Mouse (Mus musculus): ENCODE measurements around the gene Prim2. TPM values are rescaled to one million over a fixed set of nuclear protein-coding genes. Genes with fewer than 3 reads are reported as not detected.

The Prim2 gene
- total RNA-seq, 1 experiment from 2014 or later, result 8.4 TPM

GRCm38 (mm10) chr1:33608133-33608532 lies 61.5 kb downstream of the Prim2 start:
- DNase-seq, result no peak

DNA sequence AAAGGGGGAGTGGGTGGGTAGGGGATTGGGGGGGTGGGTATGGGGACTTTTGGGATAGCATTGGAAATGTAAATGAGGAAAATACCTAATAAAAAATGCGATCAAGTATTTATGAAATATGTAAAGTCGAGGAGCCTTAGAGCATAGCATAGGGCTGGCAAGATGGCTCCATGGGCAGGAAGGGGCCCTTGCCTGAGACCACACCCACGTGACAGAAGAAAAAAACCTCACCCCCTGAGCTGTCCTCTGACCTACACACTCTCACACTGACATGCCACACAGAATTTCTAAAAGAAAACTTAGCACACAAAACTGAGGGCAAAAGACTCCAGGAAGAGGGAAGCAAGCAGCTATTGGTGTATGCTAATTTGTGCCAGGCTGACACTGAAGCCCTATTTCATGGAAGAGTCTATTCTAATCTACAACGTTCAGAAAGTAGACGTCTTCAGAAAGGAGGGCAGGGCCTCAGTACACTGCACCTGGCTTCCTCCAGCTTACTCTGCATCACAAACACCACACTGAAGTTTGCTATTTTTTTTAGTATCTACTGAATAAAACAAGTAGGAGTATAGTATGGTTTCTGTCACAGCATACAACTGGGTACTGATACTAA lies 65.4 kb downstream of the Prim2 start:
- DNase-seq, result no peak

- DNase-seq, result no peak
Measured at GRCm38 (mm10) chr1:33599698-33600097, 69.9 kb downstream of the Prim2 start.

- DNase-seq, result peak; percentile 13
Measured at GRCm38 (mm10) chr1:33599019-33599667, 70.5 kb downstream of the Prim2 start.

GRCm38 (mm10) chr1:33597043-33597442 lies 72.6 kb downstream of the Prim2 start:
- DNase-seq, result no peak

GRCm38 (mm10) chr1:33595936-33596335 lies 73.7 kb downstream of the Prim2 start:
- no peak for DNase-seq

DNA sequence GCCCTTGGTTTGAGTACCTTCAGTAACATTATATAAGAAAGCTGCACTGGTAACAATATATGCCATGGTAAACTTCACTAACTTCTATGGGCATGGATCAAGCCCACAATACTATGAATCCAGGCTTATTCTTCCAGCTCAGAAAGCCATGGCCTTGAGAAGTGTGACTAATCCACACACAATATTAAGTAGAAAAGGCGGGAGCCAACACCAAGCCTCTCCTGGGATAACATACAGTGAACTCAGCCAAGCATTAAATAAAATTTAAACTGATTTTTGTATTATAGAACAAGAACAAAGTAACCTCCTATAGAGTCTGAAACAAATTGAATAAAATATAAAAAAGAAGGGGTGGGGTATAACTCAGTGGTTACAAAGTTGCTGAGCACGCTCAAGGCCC lies 74.6 kb downstream of the Prim2 start:
- no peak for DNase-seq

DNA sequence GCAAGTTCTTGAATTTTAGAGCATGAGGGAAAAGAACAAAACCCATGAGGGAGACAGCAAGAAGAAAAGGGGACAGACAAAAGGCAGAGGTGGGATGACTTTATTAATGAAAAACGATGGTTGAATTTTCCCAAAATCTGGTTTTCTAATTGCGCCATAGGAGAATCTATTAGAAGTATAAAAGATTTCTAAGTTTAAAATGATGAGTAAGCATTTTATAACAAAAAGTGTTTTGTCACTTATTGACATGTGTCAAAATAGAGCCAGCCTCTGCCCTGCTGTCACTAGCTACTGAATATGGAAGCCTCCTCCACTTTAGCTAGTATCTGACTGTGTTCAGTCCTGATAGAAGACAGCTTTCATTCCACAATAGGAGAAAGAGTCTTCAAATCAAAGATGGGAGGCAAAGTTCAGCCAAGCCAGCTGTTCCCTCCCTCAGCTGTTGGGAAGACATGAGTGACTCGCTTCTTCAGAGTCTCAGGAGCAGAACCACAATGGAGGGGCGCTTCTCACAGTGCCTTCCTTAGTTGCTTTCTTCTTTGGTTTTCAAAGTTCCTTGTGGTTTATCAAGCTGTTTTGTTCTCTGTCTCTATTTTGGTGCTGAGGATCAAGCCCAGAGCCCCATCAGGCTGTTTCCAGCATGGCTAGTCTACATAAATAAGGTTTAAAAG lies 75.7 kb downstream of the Prim2 start:
- no peak for DNase-seq

- no peak for DNase-seq
Measured at GRCm38 (mm10) chr1:33591997-33592608, 77.5 kb downstream of the Prim2 start.

GRCm38 (mm10) chr1:33590556-33591411 lies 78.8 kb downstream of the Prim2 start:
- peak; percentile 15 for DNase-seq

DNA sequence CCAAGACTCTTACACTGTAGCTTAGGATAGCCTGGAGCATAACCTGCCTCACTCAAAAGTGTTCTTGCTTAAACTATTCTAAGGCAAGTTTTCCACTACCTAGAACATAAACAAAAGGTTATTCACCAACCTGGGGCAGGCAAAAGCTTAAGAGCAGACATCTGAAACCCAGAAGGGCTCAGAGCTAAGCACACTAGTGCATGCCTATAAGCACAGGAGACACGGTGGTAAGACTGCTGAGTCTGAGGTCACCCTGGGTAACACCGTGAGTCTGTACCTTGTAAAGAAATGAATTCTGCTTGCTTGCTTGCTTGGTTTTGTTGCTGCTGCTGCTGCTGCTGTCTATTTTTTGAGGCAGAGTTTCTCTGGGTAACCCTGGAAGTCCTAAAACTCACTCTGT lies 80.1 kb downstream of the Prim2 start:
- DNase-seq, result no peak

- DNase-seq, result no peak
Measured at GRCm38 (mm10) chr1:33588557-33588956, 81.0 kb downstream of the Prim2 start.

DNA sequence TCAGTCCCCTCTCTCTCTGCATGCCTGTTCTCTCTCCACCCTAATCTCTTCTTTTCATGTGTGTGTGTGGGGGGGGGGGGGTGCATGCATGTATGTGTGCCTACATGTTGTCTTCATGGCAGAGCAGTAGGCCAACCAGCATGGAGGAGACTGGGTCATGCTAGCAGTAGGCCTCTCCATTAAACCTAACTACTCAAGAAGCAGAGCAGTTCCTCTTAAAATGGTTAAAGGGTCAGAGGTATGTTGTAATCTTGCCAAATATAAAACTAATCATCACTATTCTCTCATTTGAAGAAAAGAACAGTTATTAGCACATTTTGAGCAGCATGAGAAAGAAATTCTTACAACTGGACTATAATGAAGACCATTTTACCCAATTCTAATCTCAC lies 85.0 kb downstream of the Prim2 start:
- no peak for DNase-seq

- DNase-seq, result no peak
Measured at GRCm38 (mm10) chr1:33583817-33584589, 85.6 kb downstream of the Prim2 start.

- DNase-seq, result no peak
Measured at GRCm38 (mm10) chr1:33578593-33578992, 91.0 kb downstream of the Prim2 start.

- no peak for DNase-seq
Measured at GRCm38 (mm10) chr1:33574459-33574858, 95.1 kb downstream of the Prim2 start.

GRCm38 (mm10) chr1:33565764-33566401 lies 103.7 kb downstream of the Prim2 start:
- DNase-seq, result no peak

GRCm38 (mm10) chr1:33564032-33564431 lies 105.6 kb downstream of the Prim2 start:
- DNase-seq, result no peak

- DNase-seq, result no peak
Measured at GRCm38 (mm10) chr1:33563611-33564010, 106.0 kb downstream of the Prim2 start.

DNA sequence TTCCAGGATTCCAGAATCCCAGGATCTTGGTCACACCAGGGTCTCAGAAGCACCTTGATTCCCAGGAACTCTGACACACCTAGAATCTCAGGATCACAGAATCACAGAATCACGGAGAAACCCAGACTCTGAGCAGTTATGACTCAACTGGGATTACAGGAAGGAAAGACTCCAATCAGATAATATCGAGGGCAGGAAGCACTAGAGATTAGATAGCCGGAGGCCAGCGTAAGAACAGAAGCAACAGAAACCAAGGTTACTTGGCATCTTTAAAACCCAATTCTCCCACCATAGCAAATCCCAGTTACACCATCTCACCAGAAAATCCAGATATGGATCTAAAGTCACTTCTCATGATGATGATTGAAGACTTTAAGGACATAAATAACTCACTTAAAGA lies 113.0 kb downstream of the Prim2 start:
- DNase-seq, result no peak

- DNase-seq, result no peak
Measured at GRCm38 (mm10) chr1:33555626-33556025, 114.0 kb downstream of the Prim2 start.

All from adrenal gland, postnatal 14 days (tissue).